9 mouse cellular contexts compared by ENCODE assay signal in genomic region chr11:3921281-3921850, GRCm38 (mm10). TPM values are rescaled to one million over a fixed set of nuclear protein-coding genes. Genes with fewer than 3 reads are reported as not detected.
DNase-seq lines count a peak whose midpoint lies in the region; ATAC-seq and TF ChIP-seq lines count a peak whose summit lies in the region.
"Had no signal": no experiment of that assay in that cellular context is flagged by ENCODE, and none has a peak within 500 bp of the region (broad histone marks: within the 10 kb centered on the region; RNA-seq: fewer than 3 reads in every experiment).

No protein-coding gene starts in this region.

- dilution Hi-C loops in CH12.LX (cut with MboI; ENCODE audit: extremely low pct_ligation_motif_present, extremely low pct_unique_long_range_greater_than_20kb, low sequenced_read_pairs), result no loop called here

- H3K9me3 ChIP-seq in intestine, embryonic 14.5 days (ENCODE audit: control insufficient read depth, low read length), result no peaks in the 10 kb centered on the region
- H3K9me3 ChIP-seq in intestine, embryonic 15.5 days, result no peaks in the 10 kb centered on the region
- H3K9me3 ChIP-seq in CH12.LX (replicated peaks; ENCODE audit: low read length), result no peaks in the 10 kb centered on the region
- H3K9me3 ChIP-seq in forebrain, embryonic 16.5 days (ENCODE audit: control insufficient read depth, low read length), result no peaks in the 10 kb centered on the region

- H3K27me3 ChIP-seq in intestine, embryonic 14.5 days (replicated peaks; ENCODE audit: control insufficient read depth, insufficient read depth, low read length), result no peaks in the 10 kb centered on the region
- no peaks in the 10 kb centered on the region for H3K27me3 ChIP-seq in intestine, embryonic 15.5 days (replicated peaks)
- H3K27me3 ChIP-seq in CH12.LX (replicated peaks), result peaks cover 48% of the 10 kb centered on the region
- H3K27me3 ChIP-seq in forebrain, embryonic 16.5 days (replicated peaks; ENCODE audit: control insufficient read depth, insufficient read depth, low read length), result no peaks in the 10 kb centered on the region
- no peaks in the 10 kb centered on the region for H3K27me3 ChIP-seq in testis, adult 2 months (ENCODE audit: control insufficient read depth, insufficient read depth, low read length)

- no peak overlapping the region for H3K27ac ChIP-seq in intestine, embryonic 14.5 days (ENCODE audit: low read depth)
- H3K27ac ChIP-seq in intestine, embryonic 15.5 days, result no peak overlapping the region
- H3K27ac ChIP-seq in CH12.LX (ENCODE audit: insufficient read depth, low read depth), result no peak overlapping the region
- H3K27ac ChIP-seq in forebrain, embryonic 16.5 days (ENCODE audit: low read length), result no peak overlapping the region
- H3K27ac ChIP-seq in testis, adult 2 months (ENCODE audit: control insufficient read depth, insufficient read depth, low read depth, low read length), result no peak overlapping the region
- H3K27ac ChIP-seq: macrophage had no signal

- no peak overlapping the region for H3K4me3 ChIP-seq in intestine, embryonic 14.5 days (ENCODE audit: low read depth, low read length)
- no peak overlapping the region for H3K4me3 ChIP-seq in intestine, embryonic 15.5 days (replicated peaks)
- H3K4me3 ChIP-seq in CH12.LX (replicated peaks in 1 of 3; ENCODE audit: low read depth in 2 of 3, low read length in 2 of 3, poor library complexity in 1 of 3), result no peak overlapping the region
- no peak overlapping the region for H3K4me3 ChIP-seq in forebrain, embryonic 16.5 days (replicated peaks; ENCODE audit: low read length)
- H3K4me3 ChIP-seq in testis, adult 2 months (ENCODE audit: control insufficient read depth, low read depth, low read length), result no peak overlapping the region

- 33% methylated on average over 8 of the region's 8 CpGs for WGBS in intestine, embryonic 14.5 days
- 42% methylated on average over 8 of the region's 8 CpGs for WGBS in intestine, embryonic 15.5 days
- 21% methylated on average over 8 of the region's 8 CpGs for WGBS in forebrain, embryonic 16.5 days

- no peak for TF ChIP-seq EP300 in CH12.LX (IDR thresholded peaks at IDR 0.05; ENCODE audit: low read length)

- no peak overlapping the region for H3K4me2 ChIP-seq in intestine, embryonic 14.5 days (ENCODE audit: low read length)
- no peak overlapping the region for H3K4me2 ChIP-seq in intestine, embryonic 15.5 days (replicated peaks)
- H3K4me2 ChIP-seq in CH12.LX (ENCODE audit: insufficient read depth, low read depth, poor library complexity, severe bottlenecking), result no peak overlapping the region
- no peak overlapping the region for H3K4me2 ChIP-seq in forebrain, embryonic 16.5 days (ENCODE audit: low read length)

- H3K36me3 ChIP-seq in intestine, embryonic 14.5 days (ENCODE audit: control insufficient read depth, insufficient read depth, low read length), result peaks cover 21% of the 10 kb centered on the region; the same call in 1 of the 2 replicates
- no peaks in the 10 kb centered on the region for H3K36me3 ChIP-seq in intestine, embryonic 15.5 days
- no peaks in the 10 kb centered on the region for H3K36me3 ChIP-seq in CH12.LX (replicated peaks in 1 of 2; ENCODE audit: control insufficient read depth in 1 of 2, insufficient read depth in 1 of 2, low read length in 1 of 2)
- H3K36me3 ChIP-seq in forebrain, embryonic 16.5 days (ENCODE audit: control insufficient read depth, insufficient read depth), result no peaks in the 10 kb centered on the region
- H3K36me3 ChIP-seq in testis, adult 2 months (ENCODE audit: control insufficient read depth, insufficient read depth, low read length), result no peaks in the 10 kb centered on the region

- in situ Hi-C loops in CH12.LX (cut with MboI; ENCODE audit: low pct_ligation_motif_present, low pct_unique_long_range_greater_than_20kb, low sequenced_read_pairs), result loop anchor here (25.0 kb wide), 1 partner anchor 384 kb away; the partner anchor contains the start of gene Smtn

- no peak for DNase-seq in intestine, embryonic 14.5 days (ENCODE audit: low spot score)
- DNase-seq in CH12.LX (ENCODE audit: extremely low read depth), result peak; percentile 66
- peak; percentile 42 for DNase-seq in c-Kit-positive CD71-positive TER-119-positive erythroid progenitor cells, embryonic 14.5 days (ENCODE audit: low spot score)
- DNase-seq in kidney, postnatal 25 days, result peak; percentile 55 to 68

- H3K79me2 ChIP-seq in CH12.LX (replicated peaks; ENCODE audit: control insufficient read depth, extremely low read depth, insufficient read depth, poor library complexity, severe bottlenecking), result no peaks in the 10 kb centered on the region

- TF ChIP-seq RAD21 in CH12.LX (IDR thresholded peaks at IDR 0.05; ENCODE audit: low read depth, low read length), result peak; percentile 57

- H3K4me1 ChIP-seq in intestine, embryonic 14.5 days (replicated peaks; ENCODE audit: control insufficient read depth, insufficient read depth, low read length), result no peaks in the 10 kb centered on the region
- H3K4me1 ChIP-seq in intestine, embryonic 15.5 days (replicated peaks), result no peaks in the 10 kb centered on the region
- peaks cover 5 to 7% of the 10 kb centered on the region in 2 experiments; a peak in 3 of 4 replicates for H3K4me1 ChIP-seq in CH12.LX (ENCODE audit: control insufficient read depth in 1 of 2, insufficient read depth in 2 of 2)
- H3K4me1 ChIP-seq in forebrain, embryonic 16.5 days (replicated peaks; ENCODE audit: control insufficient read depth, insufficient read depth, low read length), result no peaks in the 10 kb centered on the region
- no peaks in the 10 kb centered on the region for H3K4me1 ChIP-seq in testis, adult 2 months (ENCODE audit: control insufficient read depth, insufficient read depth, low read length)

- no peak for TF ChIP-seq POLR2A in CH12.LX (IDR thresholded peaks at IDR 0.05; ENCODE audit: low read depth, low read length)
- TF ChIP-seq POLR2A in testis, adult 2 months (IDR thresholded peaks at IDR 0.05; ENCODE audit: control insufficient read depth, low read depth, low read length), result no peak

- peak; percentile 87 to 96 for TF ChIP-seq CTCF in CH12.LX (conservative IDR thresholded peaks at IDR 0.05 in 1 of 2, IDR thresholded peaks at IDR 0.05 in 1 of 2; ENCODE audit: low read depth in 2 of 2, low read length in 2 of 2)
- peak; percentile 72; the same call in 1 of the 2 replicates for TF ChIP-seq CTCF in testis, adult 2 months (IDR thresholded peaks at IDR 0.05; ENCODE audit: control insufficient read depth, insufficient read depth, insufficient replicate concordance, low read depth, low read length)

- ATAC-seq in intestine, embryonic 14.5 days (replicated peaks; ENCODE audit: low FRiP score, low TSS enrichment, low read depth), result 0 out of 2 replicates have a peak, but pooled peaks have one; percentile 13
- ATAC-seq in intestine, embryonic 15.5 days, result no peak
- ATAC-seq in forebrain, embryonic 16.5 days, result peak; percentile 52; the same call in 1 of the 2 replicates
- ATAC-seq in megakaryocyte progenitor cell, adult 5-6 weeks (replicated peaks; ENCODE audit: poor library complexity), result peak; percentile 96

- no peak overlapping the region for H3K9ac ChIP-seq in intestine, embryonic 14.5 days (ENCODE audit: low read length)
- H3K9ac ChIP-seq in intestine, embryonic 15.5 days, result no peak overlapping the region
- no peak overlapping the region for H3K9ac ChIP-seq in CH12.LX (ENCODE audit: insufficient read depth, low read depth)
- H3K9ac ChIP-seq in forebrain, embryonic 16.5 days (replicated peaks; ENCODE audit: low read depth, low read length), result no peak overlapping the region

RNA-seq across cellular contexts. Expression of gene Slc35e4, which starts 6.9 kb away (rescaled TPM):
- 2.3 and 2.5 TPM in 2 replicates for polyA plus RNA-seq in intestine, embryonic 14.5 days (2014; fragmentation: Nextera tagmentation; extraction: Ambion mirVana)
- 3.2 and 3.4 TPM in 2 replicates for polyA plus RNA-seq in intestine, embryonic 15.5 days (2015; fragmentation: Nextera tagmentation; extraction: Ambion mirVana)
- total RNA-seq in CH12.LX (2012; rRNA removed) (9.5 and 10.9 TPM in 2 replicates), CH12.LX (2014; rRNA removed) (3.3 and 4.5 TPM in 2 replicates)
- polyA plus RNA-seq in CH12.LX (2012; ENCODE audit: insufficient read length, low read depth), result 4.0 and 4.6 TPM in 2 replicates
- polyA plus RNA-seq in forebrain, embryonic 16.5 days (2015; fragmentation: Nextera tagmentation; extraction: Ambion mirVana), result 11.7 and 14.6 TPM in 2 replicates
- total RNA-seq in megakaryocyte progenitor cell, adult 5-6 weeks (2015), result 0.94 and 2.5 TPM in 2 replicates
- total RNA-seq in megakaryocyte progenitor cell, adult 5-6 weeks (2017), result 1.5 and 3.0 TPM in 2 replicates
- 0.64 and 0.72 TPM in 2 replicates for polyA plus RNA-seq in testis, adult 2 months (2012; rRNA removed)

RNA-seq across cellular contexts. Expression of gene Tcn2, which starts 10.6 kb away (rescaled TPM):
- 37.9 and 39.0 TPM in 2 replicates for polyA plus RNA-seq in intestine, embryonic 14.5 days (2014; fragmentation: Nextera tagmentation; extraction: Ambion mirVana)
- polyA plus RNA-seq in intestine, embryonic 15.5 days (2015; fragmentation: Nextera tagmentation; extraction: Ambion mirVana), result 57.5 and 63.7 TPM in 2 replicates
- total RNA-seq in CH12.LX (2012; rRNA removed) (4.7 and 8.6 TPM in 2 replicates), CH12.LX (2014; rRNA removed) (1.2 and 1.3 TPM in 2 replicates)
- polyA plus RNA-seq in CH12.LX (2012; ENCODE audit: insufficient read length, low read depth), result 2.5 and 2.7 TPM in 2 replicates
- 14.8 and 17.3 TPM in 2 replicates for polyA plus RNA-seq in forebrain, embryonic 16.5 days (2015; fragmentation: Nextera tagmentation; extraction: Ambion mirVana)
- total RNA-seq in megakaryocyte progenitor cell, adult 5-6 weeks (2015), result 87.8 and 102 TPM in 2 replicates
- 40.8 and 50.5 TPM in 2 replicates for total RNA-seq in megakaryocyte progenitor cell, adult 5-6 weeks (2017)
- 16.2 and 18.5 TPM in 2 replicates for polyA plus RNA-seq in testis, adult 2 months (2012; rRNA removed)

RNA-seq across cellular contexts. Expression of gene Dusp18, which starts 26.3 kb away (rescaled TPM):
- 8.3 and 8.7 TPM in 2 replicates for polyA plus RNA-seq in intestine, embryonic 14.5 days (2014; fragmentation: Nextera tagmentation; extraction: Ambion mirVana)
- 6.4 and 7.0 TPM in 2 replicates for polyA plus RNA-seq in intestine, embryonic 15.5 days (2015; fragmentation: Nextera tagmentation; extraction: Ambion mirVana)
- total RNA-seq in CH12.LX (2012; rRNA removed), result 4.7 and 4.8 TPM in 2 replicates
- 2.3 and 2.8 TPM in 2 replicates for total RNA-seq in CH12.LX (2014; rRNA removed)
- 5.5 and 6.6 TPM in 2 replicates for polyA plus RNA-seq in CH12.LX (2012; ENCODE audit: insufficient read length, low read depth)
- 42.4 and 46.0 TPM in 2 replicates for polyA plus RNA-seq in forebrain, embryonic 16.5 days (2015; fragmentation: Nextera tagmentation; extraction: Ambion mirVana)
- 0.78 and 1.2 TPM in 2 replicates for total RNA-seq in megakaryocyte progenitor cell, adult 5-6 weeks (2015)
- total RNA-seq in megakaryocyte progenitor cell, adult 5-6 weeks (2017), result 0.17 and 0.51 TPM in 2 replicates
- 28.1 and 30.4 TPM in 2 replicates for polyA plus RNA-seq in testis, adult 2 months (2012; rRNA removed)

RNA-seq across cellular contexts. Expression of gene 4921536K21Rik, which starts 26.5 kb away (rescaled TPM):
- 0.07 and 0.11 TPM in 2 replicates for polyA plus RNA-seq in intestine, embryonic 14.5 days (2014; fragmentation: Nextera tagmentation; extraction: Ambion mirVana)
- 0.27 and 0.29 TPM in 2 replicates for polyA plus RNA-seq in intestine, embryonic 15.5 days (2015; fragmentation: Nextera tagmentation; extraction: Ambion mirVana)
- total RNA-seq in CH12.LX (2012; rRNA removed), result 0.08 and 0.21 TPM in 2 replicates
- 0.08 TPM in 1 of 2 replicates, not detected in the other for total RNA-seq in CH12.LX (2014; rRNA removed)
- polyA plus RNA-seq in CH12.LX (2012; ENCODE audit: insufficient read length, low read depth), result 0.56 and 0.61 TPM in 2 replicates
- 0.54 and 0.63 TPM in 2 replicates for polyA plus RNA-seq in forebrain, embryonic 16.5 days (2015; fragmentation: Nextera tagmentation; extraction: Ambion mirVana)
- total RNA-seq in megakaryocyte progenitor cell, adult 5-6 weeks (2015), result not detected in 2 replicates
- total RNA-seq in megakaryocyte progenitor cell, adult 5-6 weeks (2017), result not detected in 2 replicates
- 48.4 and 56.7 TPM in 2 replicates for polyA plus RNA-seq in testis, adult 2 months (2012; rRNA removed)

RNA-seq across cellular contexts. Expression of gene Pes1, which starts 42.4 kb away (rescaled TPM):
- polyA plus RNA-seq in intestine, embryonic 14.5 days (2014; fragmentation: Nextera tagmentation; extraction: Ambion mirVana), result 75.4 and 79.3 TPM in 2 replicates
- 81.3 and 84.1 TPM in 2 replicates for polyA plus RNA-seq in intestine, embryonic 15.5 days (2015; fragmentation: Nextera tagmentation; extraction: Ambion mirVana)
- total RNA-seq in CH12.LX (2012; rRNA removed) (120 and 149 TPM in 2 replicates), CH12.LX (2014; rRNA removed) (226 and 251 TPM in 2 replicates)
- 304 and 311 TPM in 2 replicates for polyA plus RNA-seq in CH12.LX (2012; ENCODE audit: insufficient read length, low read depth)
- polyA plus RNA-seq in forebrain, embryonic 16.5 days (2015; fragmentation: Nextera tagmentation; extraction: Ambion mirVana), result 73.4 and 75.5 TPM in 2 replicates
- total RNA-seq in megakaryocyte progenitor cell, adult 5-6 weeks (2015), result 67.7 and 87.4 TPM in 2 replicates
- 168 and 183 TPM in 2 replicates for total RNA-seq in megakaryocyte progenitor cell, adult 5-6 weeks (2017)
- 27.1 and 28.5 TPM in 2 replicates for polyA plus RNA-seq in testis, adult 2 months (2012; rRNA removed)
